Mouse (Mus musculus) bone marrow, adult 2 months (tissue): Measurements from ENCODE around the gene Bcl7c. TPM values are rescaled to one million over a fixed set of nuclear protein-coding genes. Genes with fewer than 3 reads are reported as not detected.

Experiments
- H3K27ac ChIP-seq: fragments of 200-500 bp; 2 replicates; pipeline ENCODE4 v1.5.1; 2012; ENCODE audit warnings: low read depth, mild to moderate bottlenecking, control low read depth, inconsistent platforms, low read length; ENCODE audit not compliant: control insufficient read depth, poor library complexity, insufficient read depth
- H3K4me1 ChIP-seq: fragments of 200-500 bp; 2 replicates; pipeline ENCODE4 v1.6.1; 2011; ENCODE audit warnings: low read length; ENCODE audit not compliant: control insufficient read depth, insufficient read depth
- H3K4me3 ChIP-seq: fragments of 200-500 bp; replicated peaks from 2 replicates; pipeline ENCODE3; 2011; ENCODE audit warnings: mild to moderate bottlenecking, low read depth, low read length, control low read depth; ENCODE audit not compliant: control insufficient read depth
- CTCF ChIP-seq: fragments of 200-500 bp; IDR thresholded peaks from 2 replicates; pipeline ENCODE4 v1.5.1; 2011; ENCODE audit warnings: low read length, control low read depth; ENCODE audit not compliant: control insufficient read depth, insufficient read depth
- POLR2A ChIP-seq: fragments of 200-500 bp; IDR thresholded peaks from 2 replicates; pipeline ENCODE4 v1.6.1; 2011; ENCODE audit warnings: low read depth, mild to moderate bottlenecking, control low read depth, low read length, borderline replicate concordance; ENCODE audit not compliant: control insufficient read depth
- WGBS: fragments of 180-500 bp; shearing (Covaris S2); methylation state at CpG from one replicate; pipeline ENCODE4 v1.1.7; 2018; 5-methylcytosine and 5-hydroxymethylcytosine counted together
- polyA plus RNA-seq: library from polyadenylated mRNA; stranded (reverse); fragments of >200 nt; gene quantifications from 2 replicates; pipeline ENCODE4 v1.2.4, GENCODE M21; 2011; ENCODE audit warnings: low replicate concordance; ENCODE audit not compliant: missing spikeins, insufficient read depth, insufficient read length

Gene Bcl7c
- polyA plus RNA-seq, 1 experiment, result 65.5 TPM

- Histone ChIP-seq H3K4me1 (no peaks in the 10 kb centered on the region), H3K27ac (no peak overlapping the region), H3K4me3 (no peak overlapping the region)
- TF ChIP-seq CTCF (no peak), POLR2A (no peak)
- WGBS, result 80% methylated on average over 4 of the region's 4 CpGs
Measured at GRCm38 (mm10) chr7:127672776-127673175, 36.0 kb downstream of the Bcl7c start.

- WGBS, result 79% methylated on average over 11 of the region's 11 CpGs
- no peak for TF ChIP-seq POLR2A
- TF ChIP-seq CTCF, result no peak
- H3K4me1 ChIP-seq, result no peaks in the 10 kb centered on the region
- no peak overlapping the region for H3K27ac ChIP-seq
- no peak overlapping the region for H3K4me3 ChIP-seq
Measured at GRCm38 (mm10) chr7:127671880-127672774, 36.6 kb downstream of the Bcl7c start.

GRCm38 (mm10) chr7:127667171-127667570 is 41.6 kb downstream of the Bcl7c start:
- Histone ChIP-seq H3K4me1 (no peaks in the 10 kb centered on the region), H3K27ac (no peak overlapping the region), H3K4me3 (no peak overlapping the region)
- TF ChIP-seq CTCF (no peak), POLR2A (no peak)
- 68% methylated on average over 8 of the region's 8 CpGs for WGBS

GRCm38 (mm10) chr7:127666679-127667078 is 42.1 kb downstream of the Bcl7c start:
- no peak for TF ChIP-seq CTCF
- no peak for TF ChIP-seq POLR2A
- Histone ChIP-seq H3K4me1 (no peaks in the 10 kb centered on the region), H3K4me3 (no peak overlapping the region), H3K27ac (no peak overlapping the region)
- WGBS, result 87% methylated on average over 13 of the region's 13 CpGs

- no peak overlapping the region for H3K4me3 ChIP-seq
- WGBS, result 78% methylated on average over 6 of the region's 6 CpGs
- H3K4me1 ChIP-seq, result no peaks in the 10 kb centered on the region
- TF ChIP-seq CTCF (no peak), POLR2A (no peak)
- no peak overlapping the region for H3K27ac ChIP-seq
Measured at GRCm38 (mm10) chr7:127666066-127666654, 42.6 kb downstream of the Bcl7c start.

- no peak overlapping the region for H3K27ac ChIP-seq
- WGBS, result 84% methylated on average over 6 of the region's 6 CpGs
- no peak overlapping the region for H3K4me3 ChIP-seq
- H3K4me1 ChIP-seq, result no peaks in the 10 kb centered on the region
- TF ChIP-seq POLR2A (no peak), CTCF (no peak)
Measured at GRCm38 (mm10) chr7:127662926-127663325, 45.8 kb downstream of the Bcl7c start.

GRCm38 (mm10) chr7:127661833-127662232 is 46.9 kb downstream of the Bcl7c start:
- TF ChIP-seq POLR2A (no peak), CTCF (no peak)
- Histone ChIP-seq H3K4me3 (no peak overlapping the region), H3K27ac (no peak overlapping the region), H3K4me1 (no peaks in the 10 kb centered on the region)
- 78% methylated on average over 6 of the region's 6 CpGs for WGBS

- H3K27ac ChIP-seq, result no peak overlapping the region
- no peak overlapping the region for H3K4me3 ChIP-seq
- WGBS, result 88% methylated on average over 3 of the region's 3 CpGs
- TF ChIP-seq CTCF (no peak), POLR2A (no peak)
- H3K4me1 ChIP-seq, result peaks cover 1% of the 10 kb centered on the region; the same call in 1 of the 2 replicates
Measured at GRCm38 (mm10) chr7:127660882-127661281, 47.9 kb downstream of the Bcl7c start.

- Histone ChIP-seq H3K4me3 (no peak overlapping the region), H3K27ac (no peak overlapping the region), H3K4me1 (peaks cover 1% of the 10 kb centered on the region; the same call in 1 of the 2 replicates)
- WGBS, result 25% methylated on average over 4 of the region's 4 CpGs
- TF ChIP-seq CTCF (peak; percentile 88), POLR2A (no peak)
Measured at GRCm38 (mm10) chr7:127656946-127657345, 51.8 kb downstream of the Bcl7c start.
